Mouse (Mus musculus): ENCODE data around the gene Rpusd1. TPM values are rescaled to one million over a fixed set of nuclear protein-coding genes. Genes with fewer than 3 reads are reported as not detected.

Gene Rpusd1
- total RNA-seq, 1 experiment from 2014 or later, result 1.7 TPM

DNA sequence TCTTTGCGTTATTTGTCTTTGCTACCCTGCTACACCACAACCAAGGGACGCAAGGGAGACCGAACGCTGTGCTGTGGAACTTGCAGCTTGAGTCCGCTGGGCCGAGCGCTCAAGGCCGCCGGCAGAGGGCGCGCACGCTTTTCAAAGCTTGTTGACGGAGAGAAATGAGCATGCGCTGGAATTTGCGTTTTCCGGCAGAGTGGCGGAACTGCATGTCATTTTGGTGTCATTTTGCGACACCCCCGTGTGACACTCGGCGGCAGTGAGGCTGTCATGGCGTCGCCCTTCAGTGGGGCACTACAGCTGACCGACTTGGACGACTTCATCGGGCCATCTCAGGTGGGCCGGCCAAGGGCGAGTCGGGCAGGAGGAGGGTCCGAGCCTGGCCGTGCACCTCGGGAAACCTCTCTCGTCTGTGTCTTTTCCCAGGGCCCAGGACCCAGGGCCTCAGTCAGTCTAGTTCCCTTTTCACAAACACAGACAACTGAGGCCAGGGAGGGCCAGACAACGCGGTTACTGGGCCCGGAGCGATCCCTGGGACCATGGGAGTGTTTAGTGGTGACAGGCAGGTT lies 46.2 kb downstream of the Rpusd1 start, which contains the start of gene Narfl:
Gene Narfl, plus strand, starts transcription at position 228 of the 572 bp plus-strand sequence.
- ATAC-seq (ENCODE audit: extremely low read depth, insufficient number of reproducible peaks, low FRiP score, poor library complexity, severe bottlenecking), result peak; percentile 97

DNA sequence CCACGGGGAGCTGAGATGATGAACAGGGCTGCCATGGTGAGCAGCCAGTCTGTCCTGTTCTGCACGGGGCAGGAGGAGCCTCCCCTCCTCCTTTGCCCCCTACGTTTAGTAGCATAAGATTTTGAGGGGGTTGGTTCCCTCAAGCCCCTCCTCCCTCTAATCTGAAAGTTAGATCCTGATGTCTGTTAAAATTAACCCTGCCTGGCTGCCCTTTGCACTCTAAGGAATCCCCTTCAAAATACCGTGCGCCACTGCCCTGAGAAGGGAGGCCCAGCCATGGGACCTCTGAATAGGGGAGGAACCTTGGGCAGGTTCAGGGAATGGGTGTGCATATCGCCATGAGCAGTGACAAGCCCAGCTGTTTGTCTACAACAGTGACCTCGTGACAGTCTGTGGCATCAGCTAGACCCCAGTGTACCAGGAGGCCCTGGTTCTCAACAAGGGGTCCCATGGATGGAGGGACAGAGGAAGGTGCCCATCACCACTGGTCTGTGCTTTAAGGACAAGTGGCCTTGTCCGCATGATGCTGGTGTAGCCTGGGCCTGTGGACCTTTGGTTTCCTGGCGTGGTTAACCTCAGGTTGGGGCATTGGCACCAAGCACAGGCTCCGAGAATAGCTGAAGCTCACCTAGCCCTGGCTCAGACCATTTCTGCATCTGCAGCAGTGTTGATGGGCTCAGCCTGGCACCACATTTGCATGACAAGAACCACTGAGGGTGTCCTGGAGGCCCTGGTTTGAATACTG lies 48.0 kb downstream of the Rpusd1 start:
- ATAC-seq (ENCODE audit: extremely low read depth, insufficient number of reproducible peaks, low FRiP score, poor library complexity, severe bottlenecking), result no peak

DNA sequence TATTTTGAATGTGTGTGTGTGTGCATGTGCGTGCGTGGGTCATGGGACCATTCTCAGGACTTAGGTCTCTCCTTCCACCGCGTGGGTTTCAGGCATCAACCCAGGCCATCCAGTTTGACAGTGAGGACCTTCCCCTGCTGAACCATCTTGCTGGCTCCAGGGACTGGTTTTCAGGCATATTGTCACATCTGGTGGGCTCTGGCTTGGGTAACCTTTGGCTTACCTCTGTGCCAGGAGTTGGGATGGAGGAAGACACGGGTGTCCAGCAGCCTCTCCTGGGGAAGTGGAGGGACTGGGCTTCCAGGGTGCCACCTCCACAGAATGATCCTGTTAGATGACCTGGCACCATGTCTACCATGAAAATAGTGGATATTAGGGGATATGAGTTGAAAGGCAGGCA lies 50.5 kb downstream of the Rpusd1 start:
- ATAC-seq (ENCODE audit: extremely low read depth, insufficient number of reproducible peaks, low FRiP score, poor library complexity, severe bottlenecking), result no peak

Other genes starting within 250 kb of the Rpusd1 start
- not detected in 2 replicates for gene Sstr5, start 230.4 kb upstream of the Rpusd1 start, total RNA-seq (2017)
- gene Sox8, start 157.0 kb upstream of the Rpusd1 start, total RNA-seq (2017), result not detected in 2 replicates
- gene Lmf1, start 148.6 kb upstream of the Rpusd1 start, total RNA-seq (2017), result 10.9 and 11.8 TPM in 2 replicates
- gene Gng13, start 10.5 kb upstream of the Rpusd1 start, total RNA-seq (2017), result not detected in 2 replicates
- gene Chtf18, start 251 bp upstream of the Rpusd1 start, total RNA-seq (2017), result 1.5 and 2.3 TPM in 2 replicates
- not detected in 2 replicates for gene Mslnl, start 8.4 kb downstream of the Rpusd1 start, total RNA-seq (2017)
- gene Msln, start 26.7 kb downstream of the Rpusd1 start, total RNA-seq (2017), result 1.6 TPM in 1 of 2 replicates, not detected in the other
- gene Narfl, start 46.1 kb downstream of the Rpusd1 start, total RNA-seq (2017), result 36.2 and 41.3 TPM in 2 replicates
- gene Haghl, start 58.0 kb downstream of the Rpusd1 start, total RNA-seq (2017), result 21.5 and 24.7 TPM in 2 replicates
- gene Ccdc78, start 58.9 kb downstream of the Rpusd1 start, total RNA-seq (2017), result 0.25 TPM in 1 of 2 replicates, not detected in the other
- gene Fam173a, start 65.2 kb downstream of the Rpusd1 start, total RNA-seq (2017), result 23.6 and 33.3 TPM in 2 replicates
- not detected in 2 replicates for gene AC134908.4, start 68.0 kb downstream of the Rpusd1 start, total RNA-seq (2017)
- gene Metrn, start 69.5 kb downstream of the Rpusd1 start, total RNA-seq (2017), result 3.5 and 4.4 TPM in 2 replicates
- not detected in 2 replicates for gene Fbxl16, start 81.4 kb downstream of the Rpusd1 start, total RNA-seq (2017)
- 12.9 and 13.4 TPM in 2 replicates for gene Wdr24, start 96.0 kb downstream of the Rpusd1 start, total RNA-seq (2017)
- 10.9 and 11.0 TPM in 2 replicates for gene Jmjd8, start 101.2 kb downstream of the Rpusd1 start, total RNA-seq (2017)
- gene Stub1, start 105.7 kb downstream of the Rpusd1 start, total RNA-seq (2017), result 74.8 and 79.7 TPM in 2 replicates
- gene Rhbdl1, start 109.6 kb downstream of the Rpusd1 start, total RNA-seq (2017), result 1.5 TPM in 1 of 2 replicates, not detected in the other
- 3.4 and 5.6 TPM in 2 replicates for gene Gm20683, start 114.1 kb downstream of the Rpusd1 start, total RNA-seq (2017)
- 34.6 and 37.0 TPM in 2 replicates for gene Rhot2, start 117.2 kb downstream of the Rpusd1 start, total RNA-seq (2017)
- 7.4 and 8.4 TPM in 2 replicates for gene Wdr90, start 133.8 kb downstream of the Rpusd1 start, total RNA-seq (2017)
- gene Mcrip2, start 141.1 kb downstream of the Rpusd1 start, total RNA-seq (2017), result 1.2 TPM in 1 of 2 replicates, not detected in the other
- gene Mettl26, start 147.4 kb downstream of the Rpusd1 start, total RNA-seq (2017), result 5.8 and 7.1 TPM in 2 replicates
- 2.0 and 3.0 TPM in 2 replicates for gene Wfikkn1, start 153.2 kb downstream of the Rpusd1 start, total RNA-seq (2017)
- 6.5 and 7.8 TPM in 2 replicates for gene Rab40c, start 192.1 kb downstream of the Rpusd1 start, total RNA-seq (2017)
- 23.3 and 28.6 TPM in 2 replicates for gene Pigq, start 217.3 kb downstream of the Rpusd1 start, total RNA-seq (2017)
- gene Nhlrc4, start 217.3 kb downstream of the Rpusd1 start, total RNA-seq (2017), result not detected in 2 replicates
- gene A930017K11Rik, start 224.9 kb downstream of the Rpusd1 start, total RNA-seq (2017), result not detected in 2 replicates